Mouse (Mus musculus) T-helper 1 cell (primary cell): ENCODE measurements around the gene Gskip.

Experiments used
- in situ Hi-C: fragments of 300-600 bp; cut with MboI, MseI; formaldehyde crosslinking; loops from one replicate; pipeline ENCODE4 v1.15.1; 2025; ENCODE audit warnings: high pct_unique_total_duplicates

Gskip gene

GRCm38 (mm10) chr12:105683933-105684901, at the start of gene Gskip:
Gene Gskip (plus strand): TSS chr12:105684829.
- in situ Hi-C loops, result loop anchor here (5.0 to 10.0 kb wide), 2 partner anchors 611 to 937 kb away; no protein-coding TSS in a partner anchor

GRCm38 (mm10) chr12:105636551-105636950, 48.1 kb upstream of the Gskip start:
- in situ Hi-C loops, result loop anchor here (25.0 kb wide), 1 partner anchor 924 kb away; no protein-coding TSS in a partner anchor

GRCm38 (mm10) chr12:105637554-105637953, 47.1 kb upstream of the Gskip start:
- in situ Hi-C loops, result loop anchor here (25.0 kb wide), 1 partner anchor 925 kb away; no protein-coding TSS in a partner anchor

- in situ Hi-C loops, result loop anchor here (5.0 to 25.0 kb wide), 2 partner anchors 169 to 931 kb away; no protein-coding TSS in a partner anchor
These were observed 41.8 kb upstream of the Gskip start for GRCm38 (mm10) chr12:105642770-105643321.

GRCm38 (mm10) chr12:105655850-105656249, 28.8 kb upstream of the Gskip start:
- in situ Hi-C loops, result no loop called here

GRCm38 (mm10) chr12:105676274-105676673, 8.4 kb upstream of the Gskip start:
- in situ Hi-C loops, result no loop called here

GRCm38 (mm10) chr12:105678211-105678610, 6.4 kb upstream of the Gskip start:
- in situ Hi-C loops, result no loop called here

- in situ Hi-C loops, result no loop called here
These were observed 5.9 kb upstream of the Gskip start for GRCm38 (mm10) chr12:105678762-105679161.

GRCm38 (mm10) chr12:105685001-105685691, 517 bp downstream of the Gskip start, which contains the start of gene Atg2b:
Gene Atg2b (minus strand): TSS chr12:105685211.
- in situ Hi-C loops, result loop anchor here (10.0 kb wide), 1 partner anchor 610 kb away; no protein-coding TSS in a partner anchor

- in situ Hi-C loops, result loop anchor here (10.0 kb wide), 1 partner anchor 608 kb away; no protein-coding TSS in a partner anchor
These were observed 2.2 kb downstream of the Gskip start for GRCm38 (mm10) chr12:105686791-105687190.

- in situ Hi-C loops, result loop anchor here (10.0 kb wide), 1 partner anchor 607 kb away; no protein-coding TSS in a partner anchor
These were observed 2.8 kb downstream of the Gskip start for GRCm38 (mm10) chr12:105687416-105687815.

- in situ Hi-C loops, result loop anchor here (10.0 kb wide), 1 partner anchor 606 kb away; no protein-coding TSS in a partner anchor
These were observed 3.9 kb downstream of the Gskip start for GRCm38 (mm10) chr12:105688546-105688945.

- in situ Hi-C loops, result loop anchor here (10.0 kb wide), 1 partner anchor 605 kb away; no protein-coding TSS in a partner anchor
These were observed 4.8 kb downstream of the Gskip start for GRCm38 (mm10) chr12:105689435-105689834.

- in situ Hi-C loops, result no loop called here
These were observed 9.4 kb downstream of the Gskip start for GRCm38 (mm10) chr12:105694021-105694420.

GRCm38 (mm10) chr12:105695848-105696247, 11.2 kb downstream of the Gskip start:
- in situ Hi-C loops, result no loop called here

GRCm38 (mm10) chr12:105697104-105697780, 12.6 kb downstream of the Gskip start:
- in situ Hi-C loops, result no loop called here

- in situ Hi-C loops, result loop anchor here (10.0 kb wide), 1 partner anchor 1626 kb away; no protein-coding TSS in a partner anchor
These were observed 15.8 kb downstream of the Gskip start for GRCm38 (mm10) chr12:105700433-105700832.

GRCm38 (mm10) chr12:105705799-105706487, 21.3 kb downstream of the Gskip start, which contains the start of gene Ak7:
Gene Ak7 (plus strand): TSS chr12:105705976.
- in situ Hi-C loops, result loop anchor here (10.0 kb wide), 1 partner anchor 1631 kb away; no protein-coding TSS in a partner anchor

- in situ Hi-C loops, result no loop called here
These were observed 34.0 kb downstream of the Gskip start for GRCm38 (mm10) chr12:105718616-105719015.

GRCm38 (mm10) chr12:105720196-105720595, 35.6 kb downstream of the Gskip start:
- in situ Hi-C loops, result no loop called here
